Mouse (Mus musculus) brain, embryonic 14.5 days (tissue): ENCODE measurements at regions not wholly inside any gene's neighbourhood (a gene's known extent, or its start where the extent isn't known, plus 50 kb on each side); places are given as distances from the start of the nearest gene placed in this dataset.
"Not testable (repeated sequence)": the region's sequence is repeated elsewhere in the genome, so short reads cannot be mapped to it uniquely, and the experiment has no call there.

ENCODE experiments used
- DNase-seq: peaks from one replicate; pipeline ENCODE4 v3.0.0-alpha.2; 2011; ENCODE audit warnings: low read depth
- CTCF ChIP-seq: fragments of 200-500 bp; IDR thresholded peaks from 2 replicates; pipeline ENCODE4 v1.5.1; 2012; ENCODE audit warnings: inconsistent platforms, mild to moderate bottlenecking, moderate library complexity, borderline replicate concordance; ENCODE audit not compliant: insufficient read depth, insufficient read length; ENCODE audit errors: extremely low read depth
- POLR2A ChIP-seq: fragments of 200-500 bp; IDR thresholded peaks from 2 replicates; pipeline ENCODE4 v1.6.1; 2012; ENCODE audit warnings: mild to moderate bottlenecking, inconsistent platforms, borderline replicate concordance; ENCODE audit not compliant: poor library complexity, insufficient read depth, insufficient read length, severe bottlenecking; ENCODE audit errors: extremely low read depth

DNA sequence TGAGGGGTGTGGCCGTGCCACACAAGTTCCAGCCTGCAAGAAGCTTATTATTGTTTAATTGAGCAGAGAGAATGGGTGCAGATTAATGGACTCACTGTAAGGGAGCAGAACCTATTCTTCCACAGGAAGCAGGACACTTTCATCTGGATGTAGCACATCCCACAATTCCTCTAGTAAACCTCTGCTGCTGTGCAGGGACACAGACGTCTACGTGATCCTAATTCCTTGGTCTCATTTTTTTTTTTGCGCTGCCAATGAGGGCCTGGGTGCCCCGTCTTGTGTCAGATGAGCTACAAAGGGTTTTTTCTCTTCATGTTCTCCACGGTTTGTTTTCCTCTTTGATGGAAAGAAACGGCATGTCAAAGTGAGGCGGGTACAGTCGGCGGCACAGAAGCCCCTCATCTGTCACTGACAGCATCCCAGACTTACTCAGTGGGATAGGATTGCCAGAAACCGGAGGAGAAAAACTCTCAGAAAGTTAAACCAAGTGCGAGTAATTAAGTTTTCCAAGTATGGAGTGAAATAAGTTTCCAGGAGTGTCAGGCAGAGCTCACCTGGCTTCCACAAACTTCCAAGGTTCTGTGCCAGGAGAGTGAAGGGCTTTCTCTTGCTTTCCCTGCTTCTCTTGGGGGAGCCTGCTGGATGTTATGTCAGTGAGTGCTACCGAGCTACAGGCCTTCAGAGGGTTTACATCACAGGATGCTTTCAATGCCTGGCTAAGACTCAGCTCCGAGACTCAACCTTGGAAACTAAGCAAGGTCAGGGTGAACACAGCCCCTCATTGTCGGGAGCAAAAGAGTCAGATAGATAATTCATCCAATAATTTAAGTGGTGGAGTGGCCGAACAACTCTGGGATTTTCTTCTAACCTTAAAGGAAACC lies 221.1 kb downstream of the Ankrd50 start:
- TF ChIP-seq POLR2A (no peak), CTCF (no peak)
- peak; percentile 58 for DNase-seq

DNA sequence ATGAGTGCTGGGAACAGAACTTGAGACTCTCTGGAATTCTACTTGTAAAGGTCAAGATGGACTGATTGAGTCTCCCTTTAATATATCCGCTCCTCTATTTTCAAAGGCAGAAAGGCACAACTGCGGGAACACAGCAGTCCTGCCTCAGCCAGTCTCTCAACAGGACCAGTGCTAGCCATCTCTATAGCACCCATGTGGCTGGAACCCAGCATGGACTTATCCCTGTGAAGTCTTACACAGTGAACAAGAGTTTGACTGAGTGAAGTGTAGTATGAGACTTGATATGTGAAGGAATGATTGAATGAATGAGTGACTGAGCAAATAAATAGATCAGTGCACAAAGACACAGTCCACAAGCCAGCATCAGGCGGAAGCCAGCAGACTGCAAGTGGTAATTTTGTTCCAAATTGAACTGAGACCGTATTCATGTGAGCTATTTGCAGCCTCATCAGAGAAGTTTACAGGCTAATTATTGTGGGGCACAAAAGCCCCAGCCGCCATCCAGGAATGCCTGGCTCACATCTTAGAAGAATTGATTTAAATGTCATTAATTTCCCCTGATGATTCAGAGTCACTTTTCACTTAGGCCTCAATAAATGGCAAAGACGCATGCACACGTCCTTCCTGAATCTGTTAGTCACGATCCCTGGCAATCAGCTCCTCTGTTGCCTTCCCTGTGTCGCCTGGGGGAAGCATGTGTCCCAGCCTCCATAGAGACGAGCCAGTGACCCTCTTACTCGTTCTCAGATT lies 223.1 kb downstream of the Ankrd50 start:
- TF ChIP-seq CTCF: no peak
- no peak for TF ChIP-seq POLR2A
- peak; percentile 91 for DNase-seq

DNA sequence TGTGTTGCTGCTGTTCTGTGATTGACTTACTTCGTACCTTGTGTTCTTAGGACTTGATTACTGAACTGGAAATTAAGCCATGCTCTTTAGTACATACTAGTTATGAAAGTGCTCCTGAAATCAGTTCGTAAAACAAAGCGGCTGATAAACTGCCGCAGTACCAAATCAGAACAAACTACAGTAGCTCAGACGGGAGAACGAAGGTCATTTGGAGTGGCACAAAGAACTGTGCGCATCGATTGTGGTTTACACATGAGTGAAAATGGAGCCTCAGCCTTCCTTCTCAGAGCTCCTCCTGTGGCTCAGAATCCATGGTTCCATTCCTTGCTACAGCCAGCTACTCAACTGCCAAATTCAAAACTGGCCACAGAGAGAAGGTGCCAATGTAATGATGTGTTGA lies 225.4 kb downstream of the Ankrd50 start:
- DNase-seq: not testable (repeated sequence)

GRCm38 (mm10) chr3:38257843-38258290 lies 226.8 kb downstream of the Ankrd50 start:
- DNase-seq: peak; percentile 29
- no peak for TF ChIP-seq CTCF
- TF ChIP-seq POLR2A: no peak

- DNase-seq: peak; percentile 20
- TF ChIP-seq POLR2A: no peak
- no peak for TF ChIP-seq CTCF
Observed at GRCm38 (mm10) chr3:38257076-38257842, 227.4 kb downstream of the Ankrd50 start.

DNA sequence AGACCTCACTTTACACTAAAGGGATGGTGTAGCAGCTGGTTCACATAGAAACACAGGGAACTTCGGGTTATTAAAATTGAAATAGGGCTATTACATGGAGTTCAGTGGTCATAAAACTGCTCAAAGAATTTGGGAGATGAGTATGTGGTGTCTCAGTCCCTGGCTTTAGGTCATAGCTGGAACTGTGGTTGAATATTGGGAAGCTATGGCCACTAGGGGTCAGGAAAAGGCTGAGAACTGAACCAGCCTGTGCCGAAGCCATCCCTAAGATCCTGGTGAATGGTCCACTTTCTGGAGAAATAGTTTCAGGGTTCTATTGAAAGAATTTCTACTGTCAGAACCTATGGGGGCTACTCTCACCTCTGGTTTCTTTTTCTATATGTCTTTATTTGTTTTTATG lies 229.0 kb downstream of the Ankrd50 start:
- DNase-seq: peak; percentile 75
- peak; percentile 73; the same call in 1 of the 2 replicates for TF ChIP-seq CTCF
- TF ChIP-seq POLR2A: no peak

GRCm38 (mm10) chr3:38254896-38255295 lies 229.7 kb downstream of the Ankrd50 start:
- peak; percentile 94 for DNase-seq
- TF ChIP-seq POLR2A (no peak), CTCF (no peak)

DNA sequence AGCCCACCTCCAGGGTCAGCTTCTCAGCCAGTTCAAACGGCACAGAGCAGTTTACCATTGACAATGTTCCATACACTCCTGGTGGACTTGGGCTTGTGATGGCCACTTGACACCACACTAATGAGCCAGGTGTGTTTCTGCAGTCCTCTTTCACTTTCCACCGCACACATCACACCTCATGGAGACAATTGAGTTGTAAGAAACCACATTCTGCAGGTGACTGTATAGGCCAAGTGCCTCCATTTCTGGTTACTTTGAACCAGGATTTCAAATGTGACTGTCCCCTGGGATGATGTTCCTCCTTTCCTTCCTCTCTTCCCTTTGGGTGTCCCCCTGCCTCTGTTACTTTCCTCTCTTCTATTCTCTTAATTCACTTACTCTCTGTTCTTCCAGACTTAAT lies 233.1 kb downstream of the Ankrd50 start:
- TF ChIP-seq CTCF (no peak), POLR2A (no peak)
- no peak for DNase-seq

DNA sequence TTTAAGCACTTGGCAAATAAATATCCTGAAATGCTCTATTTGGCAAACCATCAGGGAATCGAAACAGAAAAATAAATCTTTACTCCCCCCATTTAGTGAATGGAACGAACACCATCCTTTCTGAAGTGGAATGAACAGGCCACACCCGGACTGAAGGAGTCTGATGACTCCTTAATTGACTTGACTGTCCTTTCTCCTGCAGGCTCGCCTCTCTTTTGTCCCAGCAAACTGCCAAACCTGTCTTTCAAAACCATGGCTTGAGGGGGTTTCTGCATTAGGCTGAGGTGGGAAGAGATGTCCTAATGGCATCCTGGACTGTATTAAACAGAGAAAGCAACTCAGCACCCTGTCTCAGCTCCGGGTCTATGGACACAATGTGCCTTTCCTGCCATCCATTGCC lies 234.1 kb downstream of the Ankrd50 start:
- TF ChIP-seq CTCF: no peak
- TF ChIP-seq POLR2A: no peak
- DNase-seq: no peak

DNA sequence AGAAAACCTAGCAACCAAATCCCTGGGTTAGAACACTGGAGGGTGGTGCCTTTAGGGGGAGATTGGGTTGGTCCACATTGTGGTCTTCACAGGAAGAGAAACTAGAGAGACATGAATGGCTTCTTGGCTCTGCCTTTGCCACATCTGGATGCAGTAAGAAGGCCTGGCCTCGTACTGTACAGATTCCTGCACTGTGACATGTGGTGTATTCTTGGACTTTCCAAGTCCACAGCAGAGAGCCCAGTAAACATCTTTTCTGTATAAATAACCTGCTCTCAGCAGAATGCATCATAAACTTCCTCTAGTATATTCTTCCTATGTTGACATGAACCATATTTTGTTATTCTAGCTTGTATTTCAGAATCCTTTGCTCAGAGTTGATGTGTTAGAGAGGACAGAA lies 235.7 kb downstream of the Ankrd50 start:
- TF ChIP-seq CTCF (no peak), POLR2A (no peak)
- no peak for DNase-seq

DNA sequence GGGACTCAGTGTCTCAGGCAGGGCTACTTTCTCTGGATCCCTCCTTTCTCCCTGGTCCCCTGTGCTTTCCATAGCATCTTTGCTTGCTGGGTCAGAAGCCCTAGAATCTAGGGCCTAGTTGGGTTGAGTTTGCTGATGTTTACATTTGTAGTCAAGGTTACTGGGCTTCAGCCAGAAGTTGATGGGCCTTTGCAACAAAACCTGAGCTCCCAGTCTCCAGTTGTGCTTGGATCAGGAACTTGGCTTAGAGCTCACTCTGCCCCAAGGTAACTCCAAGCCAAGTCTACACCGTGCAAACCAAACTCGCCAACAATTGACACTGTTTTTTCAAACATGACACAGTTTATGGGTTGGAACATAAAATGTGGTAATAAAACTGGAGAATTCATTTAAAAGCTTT lies 238.2 kb downstream of the Ankrd50 start:
- TF ChIP-seq CTCF: no peak
- TF ChIP-seq POLR2A: no peak
- no peak for DNase-seq
